Mouse (Mus musculus) stomach, postnatal 0 days (tissue): ENCODE results near the gene Dnajc17.

Source experiments
- CTCF ChIP-seq: IDR thresholded peaks from 2 replicates; pipeline ENCODE4 v1.5.1; 2016; ENCODE audit warnings: antibody characterized with exemption, low read depth, mild to moderate bottlenecking, moderate library complexity
- EP300 ChIP-seq: optimal IDR thresholded peaks from 2 replicates; pipeline ENCODE3; 2016; ENCODE audit warnings: antibody characterized with exemption

DNA sequence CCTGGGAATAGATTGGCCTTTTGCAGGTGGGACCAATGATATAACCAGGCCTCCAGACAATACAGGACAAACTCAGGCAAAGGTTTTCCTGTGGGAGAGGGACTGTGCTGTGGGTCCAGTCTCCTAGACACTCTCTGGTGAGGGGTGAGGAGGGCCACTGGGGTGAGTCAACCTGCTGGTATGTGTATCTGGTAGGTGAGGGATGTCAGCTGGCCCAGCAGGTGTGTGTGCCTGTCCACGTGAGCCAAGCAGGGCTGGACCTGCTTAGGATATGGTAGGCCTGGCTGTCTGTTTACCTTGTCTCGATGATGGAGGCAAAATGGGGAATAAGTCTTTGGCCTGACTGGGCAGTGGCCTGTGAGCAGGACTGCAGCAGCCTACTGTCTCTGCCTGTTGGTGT lies 30.1 kb upstream of the Dnajc17 start:
- no peak for TF ChIP-seq EP300
- no peak for TF ChIP-seq CTCF
